Mouse (Mus musculus) cerebellum, adult 2 months (tissue): ENCODE results near the gene Adprhl1. TPM values are rescaled to one million over a fixed set of nuclear protein-coding genes. Genes with fewer than 3 reads are reported as not detected.

Experiments used
- DNase-seq, 2 experiments: peaks; one replicate each; pipeline ENCODE4 v3.0.0; 2021
- H3K27ac ChIP-seq: fragments of 200-500 bp; 2 replicates; pipeline ENCODE4 v1.5.1; 2012; ENCODE audit warnings: low read length, control low read depth, inconsistent platforms; ENCODE audit not compliant: insufficient read depth
- H3K27me3 ChIP-seq: fragments of 200-500 bp; 2 replicates; pipeline ENCODE4 v1.6.1; 2012; ENCODE audit warnings: inconsistent platforms, mild to moderate bottlenecking, low read length, moderate library complexity; ENCODE audit not compliant: control insufficient read depth, insufficient read depth
- H3K4me1 ChIP-seq: fragments of 200-500 bp; 2 replicates; pipeline ENCODE4 v1.6.1; 2011; ENCODE audit warnings: low read length; ENCODE audit not compliant: control insufficient read depth, insufficient read depth
- H3K4me3 ChIP-seq: fragments of 200-500 bp; replicated peaks from 2 replicates; pipeline ENCODE3; 2011; ENCODE audit warnings: mild to moderate bottlenecking, low read depth, low read length, control low read depth; ENCODE audit not compliant: insufficient read depth
- CTCF ChIP-seq: fragments of 200-500 bp; IDR thresholded peaks from 2 replicates; pipeline ENCODE4 v1.5.1; 2011; ENCODE audit warnings: low read depth, mild to moderate bottlenecking, control low read depth, low read length, moderate library complexity, borderline replicate concordance; ENCODE audit not compliant: insufficient read depth
- POLR2A ChIP-seq: fragments of 200-500 bp; IDR thresholded peaks from 2 replicates; pipeline ENCODE4 v1.6.1; 2011; ENCODE audit warnings: low read length, control low read depth, borderline replicate concordance; ENCODE audit not compliant: insufficient read depth
- WGBS: fragments of 180-500 bp; shearing (Covaris S2); methylation state at CpG from one replicate; pipeline ENCODE4 v1.1.7; 2018; 5-methylcytosine and 5-hydroxymethylcytosine counted together
- polyA plus RNA-seq: library from polyadenylated mRNA; depleted of rRNA; stranded (reverse); fragments of >200 nt; gene quantifications from 2 replicates; pipeline ENCODE4 v1.2.3, GENCODE M21; 2012

The Adprhl1 gene
- polyA plus RNA-seq, 1 experiment = 2.5 TPM

- DNase-seq = no peak
- Histone ChIP-seq H3K4me1 (no peaks in the 10 kb centered on the region; the same call in 1 of the 2 replicates), H3K4me3 (no peak overlapping the region), H3K27me3 (no peaks in the 10 kb centered on the region), H3K27ac (no peak overlapping the region)
- 77% methylated on average over 10 of the region's 10 CpGs for WGBS
- TF ChIP-seq CTCF = no peak
- no peak for TF ChIP-seq POLR2A
Measured at GRCm38 (mm10) chr8:13242985-13243870, 10.7 kb downstream of the Adprhl1 start.

- WGBS = 47% methylated on average over 7 of the region's 7 CpGs
- Histone ChIP-seq H3K27me3 (no peaks in the 10 kb centered on the region), H3K4me1 (no peaks in the 10 kb centered on the region; the same call in 1 of the 2 replicates), H3K4me3 (no peak overlapping the region), H3K27ac (no peak overlapping the region)
- no peak for DNase-seq
- TF ChIP-seq CTCF (no peak), POLR2A (no peak)
Measured at GRCm38 (mm10) chr8:13240691-13241090, 13.3 kb downstream of the Adprhl1 start.

GRCm38 (mm10) chr8:13240055-13240454 is 13.9 kb downstream of the Adprhl1 start:
- TF ChIP-seq CTCF = no peak
- no peak for TF ChIP-seq POLR2A
- 82% methylated on average over 9 of the region's 9 CpGs for WGBS

GRCm38 (mm10) chr8:13234803-13235202 is 19.2 kb downstream of the Adprhl1 start:
- H3K27ac ChIP-seq = no peak overlapping the region
- TF ChIP-seq POLR2A = no peak
- no peak for TF ChIP-seq CTCF
- H3K4me3 ChIP-seq = no peak overlapping the region
- no peaks in the 10 kb centered on the region for H3K4me1 ChIP-seq
- H3K27me3 ChIP-seq = no peaks in the 10 kb centered on the region
- WGBS = 48% methylated on average over 13 of the region's 13 CpGs
- DNase-seq = no peak

More at GRCm38 (mm10) chr8:13240055-13240454, 13.9 kb downstream of the Adprhl1 start:
- Histone ChIP-seq H3K27me3 (no peaks in the 10 kb centered on the region), H3K4me1 (no peaks in the 10 kb centered on the region; the same call in 1 of the 2 replicates), H3K27ac (no peak overlapping the region), H3K4me3 (no peak overlapping the region)
- DNase-seq = no peak

GRCm38 (mm10) chr8:13230471-13230870 is 23.5 kb downstream of the Adprhl1 start:
- Histone ChIP-seq H3K27me3 (no peaks in the 10 kb centered on the region), H3K4me3 (no peak overlapping the region), H3K27ac (no peak overlapping the region), H3K4me1 (no peaks in the 10 kb centered on the region)
- DNase-seq = no peak
- WGBS = 69% methylated on average over 4 of the region's 4 CpGs
- TF ChIP-seq CTCF (no peak), POLR2A (no peak)

GRCm38 (mm10) chr8:13229802-13230201 is 24.2 kb downstream of the Adprhl1 start:
- WGBS = 88% methylated on average over 12 of the region's 12 CpGs
- Histone ChIP-seq H3K27me3 (no peaks in the 10 kb centered on the region), H3K27ac (no peak overlapping the region), H3K4me3 (no peak overlapping the region), H3K4me1 (no peaks in the 10 kb centered on the region)
- TF ChIP-seq CTCF (no peak), POLR2A (no peak)
- no peak for DNase-seq

GRCm38 (mm10) chr8:13228923-13229610 is 24.9 kb downstream of the Adprhl1 start:
- no peak overlapping the region for H3K4me3 ChIP-seq
- no peak overlapping the region for H3K27ac ChIP-seq
- H3K27me3 ChIP-seq = no peaks in the 10 kb centered on the region
- no peak for DNase-seq
- H3K4me1 ChIP-seq = no peaks in the 10 kb centered on the region
- TF ChIP-seq POLR2A = no peak
- no peak for TF ChIP-seq CTCF
- WGBS = 59% methylated on average over 9 of the region's 9 CpGs

GRCm38 (mm10) chr8:13227184-13227583 is 26.8 kb downstream of the Adprhl1 start:
- H3K4me1 ChIP-seq = no peaks in the 10 kb centered on the region
- no peak overlapping the region for H3K27ac ChIP-seq
- no peaks in the 10 kb centered on the region for H3K27me3 ChIP-seq
- TF ChIP-seq POLR2A (no peak), CTCF (no peak)
- H3K4me3 ChIP-seq = no peak overlapping the region
- WGBS = 45% methylated on average over 3 of the region's 3 CpGs
- DNase-seq = no peak
